Mouse (Mus musculus) Muller cell, postnatal 12 days (primary cell): Measurements from ENCODE around the gene Abhd2.
"Not testable (repeated sequence)": the region's sequence is repeated elsewhere in the genome, so short reads cannot be mapped to it uniquely, and the experiment has no call there.

Experiments
- DNase-seq: peaks from one replicate; pipeline ENCODE4 v3.0.0-alpha.2; 2015; ENCODE audit errors: inconsistent ontology term

The Abhd2 gene

GRCm38 (mm10) chr7:79266228-79266627 is 6.8 kb upstream of the Abhd2 start:
- DNase-seq: no peak

GRCm38 (mm10) chr7:79267690-79268388 is 5.2 kb upstream of the Abhd2 start:
- no peak for DNase-seq

GRCm38 (mm10) chr7:79268897-79269296 is 4.1 kb upstream of the Abhd2 start:
- no peak for DNase-seq

GRCm38 (mm10) chr7:79269411-79269810 is 3.6 kb upstream of the Abhd2 start:
- DNase-seq: no peak

GRCm38 (mm10) chr7:79269866-79270265 is 3.1 kb upstream of the Abhd2 start:
- DNase-seq: no peak

- DNase-seq: no peak
Observed at GRCm38 (mm10) chr7:79270961-79271387, 2.0 kb upstream of the Abhd2 start.

- DNase-seq: no peak
Observed at GRCm38 (mm10) chr7:79271861-79272788, 874 bp upstream of the Abhd2 start.

- DNase-seq: peak; percentile 65
Observed at GRCm38 (mm10) chr7:79273738-79274472, 906 bp downstream of the Abhd2 start.

- DNase-seq: no peak
Observed at GRCm38 (mm10) chr7:79274473-79275010, 1.5 kb downstream of the Abhd2 start.

GRCm38 (mm10) chr7:79275345-79275744 is 2.3 kb downstream of the Abhd2 start:
- no peak for DNase-seq

GRCm38 (mm10) chr7:79278432-79278831 is 5.4 kb downstream of the Abhd2 start:
- no peak for DNase-seq

GRCm38 (mm10) chr7:79279376-79280029 is 6.5 kb downstream of the Abhd2 start:
- no peak for DNase-seq

GRCm38 (mm10) chr7:79282883-79283670 is 10.1 kb downstream of the Abhd2 start:
- DNase-seq: no peak

- DNase-seq: not testable (repeated sequence)
Observed at GRCm38 (mm10) chr7:79283671-79283941, 10.6 kb downstream of the Abhd2 start.

- no peak for DNase-seq
Observed at GRCm38 (mm10) chr7:79284160-79284888, 11.3 kb downstream of the Abhd2 start.

GRCm38 (mm10) chr7:79284889-79285280 is 11.9 kb downstream of the Abhd2 start:
- no peak for DNase-seq

- peak; percentile 43 for DNase-seq
Observed at GRCm38 (mm10) chr7:79285408-79285807, 12.4 kb downstream of the Abhd2 start.

GRCm38 (mm10) chr7:79287226-79287625 is 14.2 kb downstream of the Abhd2 start:
- DNase-seq: no peak

GRCm38 (mm10) chr7:79287928-79288327 is 14.9 kb downstream of the Abhd2 start:
- no peak for DNase-seq

GRCm38 (mm10) chr7:79288422-79288821 is 15.4 kb downstream of the Abhd2 start:
- peak; percentile 56 for DNase-seq
